Mouse (Mus musculus): ENCODE measurements around the gene Zfp618.

The Zfp618 gene

DNA sequence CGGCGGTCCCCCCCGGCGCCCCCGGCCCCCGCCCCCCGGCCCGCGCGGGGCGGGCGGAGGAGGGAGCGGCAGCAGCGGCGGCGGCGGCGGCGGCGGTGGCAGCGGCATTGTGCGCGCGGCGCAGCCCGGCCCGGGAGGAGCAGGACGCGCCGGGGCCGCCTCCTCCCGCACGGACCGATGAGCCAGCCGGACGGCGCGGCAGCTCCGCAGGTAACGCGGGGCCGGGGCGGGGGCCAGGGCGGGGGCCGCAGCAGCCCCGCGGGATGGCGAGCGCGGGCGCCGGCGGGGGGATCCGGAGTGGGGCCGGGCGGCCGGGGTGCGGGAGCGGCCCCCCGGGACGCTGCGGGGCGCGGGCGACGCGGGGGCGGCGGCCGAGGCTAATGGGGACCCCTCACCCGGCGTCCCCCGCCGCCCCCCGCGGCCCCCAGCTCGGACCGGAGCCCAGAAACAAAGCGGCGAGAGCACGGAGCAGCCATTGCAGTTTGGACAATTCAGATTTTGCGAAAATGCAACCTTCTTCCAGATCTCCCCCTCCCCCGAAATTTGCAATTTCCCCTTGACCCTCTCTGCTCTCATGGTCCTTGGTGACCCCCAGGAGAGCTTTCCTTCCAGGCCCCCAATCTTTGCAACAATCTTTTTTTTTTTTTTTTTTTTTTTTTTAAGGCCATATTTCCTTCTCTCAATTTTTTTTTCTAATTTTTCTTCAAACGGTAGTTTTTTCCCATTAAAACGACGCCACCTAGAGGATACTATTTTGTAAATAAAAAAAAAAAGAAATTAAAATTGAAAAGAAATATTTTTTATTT is at the start of gene Zfp618:
Gene Zfp618, plus strand, starts transcription at position 77 of the 806 bp plus-strand sequence.
- DNase-seq (ENCODE audit: low spot score): no peak

- no peak for DNase-seq (ENCODE audit: low spot score)
Observed at GRCm38 (mm10) chr4:62917056-62917455, 48.3 kb upstream of the Zfp618 start.

GRCm38 (mm10) chr4:62933798-62934197 is 31.6 kb upstream of the Zfp618 start:
- DNase-seq (ENCODE audit: low spot score): no peak

GRCm38 (mm10) chr4:62935589-62936218 is 29.7 kb upstream of the Zfp618 start:
- no peak for DNase-seq (ENCODE audit: low spot score)

DNA sequence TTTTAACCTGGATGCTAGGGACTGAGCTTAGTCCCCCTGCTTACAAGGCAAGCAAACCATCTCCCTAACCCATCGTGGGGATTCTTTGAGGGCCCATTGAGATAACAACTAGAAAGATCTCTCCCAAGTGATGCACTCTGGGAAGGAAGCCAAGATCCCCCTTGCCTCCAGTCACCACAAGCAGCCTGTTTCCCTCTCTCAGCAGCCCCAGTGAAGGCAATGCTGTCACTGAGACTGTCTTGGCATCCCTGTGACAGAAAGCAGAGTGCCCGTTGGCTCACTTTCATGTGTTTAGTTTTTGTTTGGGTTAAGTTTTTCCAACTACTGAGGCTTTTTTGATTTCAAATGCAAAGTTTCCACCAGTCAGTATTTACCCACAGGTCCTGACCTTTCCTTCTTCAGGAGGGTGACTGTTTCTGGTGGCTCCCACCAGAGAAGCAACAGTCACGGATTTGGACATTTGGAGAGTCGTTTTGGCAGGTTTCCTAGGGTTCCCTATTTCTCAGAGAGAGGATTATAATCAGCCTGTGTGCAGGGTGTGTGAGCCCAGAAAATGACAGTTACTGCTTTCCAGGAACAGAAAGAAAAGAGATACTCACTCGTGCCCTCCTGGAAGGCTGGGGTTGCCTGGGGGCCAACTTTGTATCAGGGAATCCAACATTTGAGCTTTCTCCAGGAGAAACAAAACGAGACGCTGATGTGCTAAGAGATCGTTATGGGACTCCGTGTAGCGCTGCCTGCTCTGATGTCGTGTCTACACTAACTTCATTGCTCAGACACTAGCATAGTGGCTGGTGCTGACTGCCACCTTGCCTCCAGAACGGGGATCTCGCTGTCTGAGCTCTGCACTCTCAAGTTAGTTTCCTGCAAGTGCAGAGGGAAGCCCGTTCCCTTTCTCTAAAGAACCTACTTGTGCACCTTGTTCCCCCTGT is 23.1 kb upstream of the Zfp618 start:
- no peak for DNase-seq (ENCODE audit: low spot score)

GRCm38 (mm10) chr4:62944326-62944879 is 21.0 kb upstream of the Zfp618 start:
- DNase-seq (ENCODE audit: low spot score): no peak

- no peak for DNase-seq (ENCODE audit: low spot score)
Observed at GRCm38 (mm10) chr4:62963806-62964205, 1.6 kb upstream of the Zfp618 start.

- DNase-seq (ENCODE audit: low spot score): no peak
Observed at GRCm38 (mm10) chr4:62964844-62965496, 403 bp upstream of the Zfp618 start.

- no peak for DNase-seq (ENCODE audit: low spot score)
Observed at GRCm38 (mm10) chr4:62969526-62969925, 4.2 kb downstream of the Zfp618 start.

DNA sequence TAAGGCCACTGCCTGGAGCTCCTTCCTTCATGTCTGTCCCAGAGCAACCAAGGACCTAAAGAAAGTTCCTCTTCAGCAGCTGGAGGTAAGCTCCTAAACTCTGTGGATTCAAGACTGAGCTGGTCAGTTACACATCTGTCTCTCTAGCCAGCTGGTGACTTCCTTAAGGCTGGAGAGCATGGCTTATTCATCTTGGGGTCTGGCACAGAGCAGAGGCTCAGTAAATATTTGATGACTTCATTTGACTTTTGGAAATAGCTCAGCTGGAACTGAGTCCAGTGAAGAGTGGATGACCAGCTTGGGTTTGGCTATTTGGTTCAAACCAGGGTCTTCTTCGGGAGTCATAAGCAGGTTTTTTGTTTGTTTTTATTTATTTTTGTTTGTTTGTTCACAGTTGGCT is 6.6 kb downstream of the Zfp618 start:
- DNase-seq (ENCODE audit: low spot score): no peak

DNA sequence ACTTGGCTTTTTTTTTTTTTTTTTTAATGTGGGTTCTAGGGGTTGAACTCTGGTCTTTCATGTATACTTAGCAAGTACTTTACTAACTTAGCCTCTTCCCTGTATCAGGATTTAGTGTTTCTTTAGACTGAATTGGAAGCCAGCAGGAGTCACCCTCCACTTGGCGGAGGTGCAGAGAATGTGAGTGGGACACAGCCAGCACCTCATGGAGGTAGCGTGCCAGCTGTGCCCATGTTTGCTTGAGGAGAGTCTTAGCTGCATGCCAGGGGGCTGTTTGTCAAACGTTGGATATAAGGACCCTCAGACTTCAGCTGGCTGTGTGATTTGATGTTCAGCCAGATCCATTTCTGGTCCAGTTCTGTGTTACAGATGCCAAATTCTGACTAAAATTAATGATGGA is 7.7 kb downstream of the Zfp618 start:
- DNase-seq (ENCODE audit: low spot score): no peak

DNA sequence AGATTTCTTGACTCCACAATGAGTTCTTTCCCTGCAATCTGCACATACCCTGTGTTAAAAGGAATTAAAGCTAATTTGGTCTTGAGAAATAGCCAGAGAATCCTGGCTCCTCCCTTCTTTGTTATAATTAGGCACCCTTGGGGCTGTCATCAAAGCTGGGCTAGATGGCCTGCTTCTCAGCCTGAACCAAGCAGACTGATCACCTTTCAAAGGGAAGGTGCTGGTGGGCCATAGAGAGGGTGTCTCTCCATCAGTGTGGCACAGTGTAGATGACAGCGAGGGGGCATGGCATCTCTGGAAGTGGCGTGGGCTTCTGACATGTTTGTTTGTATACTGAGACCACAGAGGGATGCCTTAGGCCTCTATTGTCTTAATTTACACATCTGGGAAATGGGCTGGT is 9.5 kb downstream of the Zfp618 start:
- no peak for DNase-seq (ENCODE audit: low spot score)

DNA sequence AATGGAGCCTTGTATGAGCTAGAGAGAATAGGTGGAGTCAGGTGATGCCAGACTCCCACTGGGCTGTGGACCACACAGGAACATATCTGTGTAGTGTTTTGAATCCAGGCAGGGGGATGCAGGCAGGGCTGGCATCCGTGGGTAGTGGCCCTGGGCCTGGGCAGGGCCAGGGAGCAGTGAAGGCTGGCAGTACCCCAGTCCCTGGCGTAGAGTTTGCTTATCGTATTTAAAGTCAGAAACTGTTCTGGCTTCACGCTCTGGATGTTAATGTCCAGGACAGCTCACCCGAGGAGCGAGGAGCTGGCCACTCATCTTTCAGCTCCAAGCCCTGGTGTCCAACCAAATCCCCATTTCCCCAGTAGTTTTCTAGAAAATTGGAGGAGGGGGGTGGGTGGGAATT is 10.2 kb downstream of the Zfp618 start:
- no peak for DNase-seq (ENCODE audit: low spot score)

DNA sequence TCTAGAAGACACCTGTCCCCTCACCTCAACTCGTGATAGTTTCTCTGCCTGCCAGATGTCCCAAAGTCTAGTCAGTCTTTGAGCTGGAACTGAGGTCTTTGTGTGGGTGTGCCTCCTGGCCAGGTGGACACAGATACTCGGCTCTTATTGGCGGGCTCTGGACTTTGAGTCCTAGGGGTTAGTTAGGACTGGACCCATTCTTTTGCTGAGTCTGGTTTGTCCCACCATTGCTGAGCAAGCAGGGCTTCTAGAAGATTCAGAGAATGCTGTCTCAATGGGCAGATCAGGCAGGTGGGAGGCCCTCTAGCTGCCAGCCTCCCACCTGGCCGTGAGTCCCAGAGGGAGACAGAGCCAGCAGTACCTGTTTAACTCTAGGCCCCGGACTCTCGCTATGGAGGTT is 12.1 kb downstream of the Zfp618 start:
- no peak for DNase-seq (ENCODE audit: low spot score)

GRCm38 (mm10) chr4:62978501-62978911 is 13.1 kb downstream of the Zfp618 start:
- DNase-seq (ENCODE audit: low spot score): no peak

GRCm38 (mm10) chr4:62981572-62981971 is 16.2 kb downstream of the Zfp618 start:
- no peak for DNase-seq (ENCODE audit: low spot score)

GRCm38 (mm10) chr4:62983556-62983955 is 18.2 kb downstream of the Zfp618 start:
- no peak for DNase-seq (ENCODE audit: low spot score)

DNA sequence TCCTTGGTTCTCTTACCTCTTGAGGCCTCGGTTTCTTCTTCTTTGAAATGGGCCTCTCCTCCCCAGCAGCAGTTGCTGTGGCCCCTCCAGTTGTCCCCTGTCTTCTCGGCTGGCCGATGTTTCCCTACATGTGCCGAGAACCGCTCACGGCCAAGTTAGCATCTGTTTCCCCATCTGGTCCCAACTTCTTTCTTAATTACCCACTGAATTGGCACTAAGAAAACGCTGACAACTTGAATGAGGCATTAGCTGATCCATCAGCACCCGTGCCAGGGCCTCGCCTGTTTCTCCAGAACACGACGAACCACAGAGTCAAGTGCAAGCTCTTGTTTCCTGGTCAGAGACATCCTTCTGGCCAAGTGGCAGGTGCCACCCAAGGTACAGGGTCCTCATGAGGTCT is 26.0 kb downstream of the Zfp618 start:
- DNase-seq (ENCODE audit: low spot score): no peak

DNA sequence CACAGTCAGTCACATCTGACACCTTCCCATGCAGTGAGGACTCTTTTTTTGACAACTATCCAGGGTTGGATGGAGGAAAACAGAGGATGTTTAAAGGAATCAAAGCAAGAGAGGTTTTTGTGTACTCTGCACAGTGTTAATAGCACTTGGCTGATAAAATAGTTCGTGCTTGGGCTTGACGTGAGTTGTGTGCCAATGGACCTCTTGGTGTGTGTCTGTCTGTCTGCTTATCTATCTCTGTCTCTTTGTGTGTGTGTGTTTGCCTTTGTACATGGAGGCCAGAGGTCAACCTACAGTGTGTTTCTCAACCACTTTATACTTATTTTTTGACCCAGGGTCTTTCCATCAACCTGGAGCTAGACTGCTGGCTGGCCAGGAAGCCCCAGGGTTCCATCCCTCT is 27.8 kb downstream of the Zfp618 start:
- DNase-seq (ENCODE audit: low spot score): no peak

DNA sequence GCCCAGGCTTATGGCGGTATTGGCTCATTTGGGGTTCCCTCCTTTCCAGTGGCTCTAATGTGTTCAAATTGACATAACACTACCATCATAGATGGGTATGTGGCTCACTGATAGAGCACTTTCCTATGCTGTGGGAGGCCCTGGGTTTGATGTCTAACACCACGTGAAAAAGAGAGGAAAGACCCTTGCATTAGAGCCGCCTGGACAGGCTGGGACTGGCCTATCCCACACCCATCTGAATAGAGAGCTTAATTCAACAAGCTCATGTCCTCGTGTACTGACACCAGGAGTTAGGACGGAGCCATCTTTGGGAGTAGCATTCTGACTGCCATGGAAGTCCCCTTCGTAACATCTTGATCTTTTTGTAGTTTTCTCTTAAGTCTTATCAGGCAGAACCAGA is 32.2 kb downstream of the Zfp618 start:
- no peak for DNase-seq (ENCODE audit: low spot score)

DNA sequence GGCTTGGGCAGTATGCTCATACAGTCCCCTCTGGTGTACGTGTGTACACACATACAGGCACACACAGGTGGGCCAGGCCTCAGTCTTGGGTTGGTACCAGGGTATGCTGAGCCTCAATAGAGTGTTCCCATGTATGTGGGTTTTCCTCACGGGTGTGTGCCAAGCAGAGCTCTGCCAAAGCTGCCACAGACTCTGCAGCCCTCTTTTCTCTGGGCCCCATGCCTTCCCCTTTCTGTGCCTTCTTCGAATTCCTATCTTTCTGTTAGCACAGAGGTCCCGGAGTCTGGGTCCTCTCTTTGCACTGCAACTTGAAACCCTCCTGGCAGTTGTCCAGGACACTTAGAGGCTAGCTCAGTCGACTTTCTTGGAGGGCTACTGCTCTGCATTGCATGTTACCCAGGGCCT is 33.1 kb downstream of the Zfp618 start:
- no peak for DNase-seq (ENCODE audit: low spot score)

DNA sequence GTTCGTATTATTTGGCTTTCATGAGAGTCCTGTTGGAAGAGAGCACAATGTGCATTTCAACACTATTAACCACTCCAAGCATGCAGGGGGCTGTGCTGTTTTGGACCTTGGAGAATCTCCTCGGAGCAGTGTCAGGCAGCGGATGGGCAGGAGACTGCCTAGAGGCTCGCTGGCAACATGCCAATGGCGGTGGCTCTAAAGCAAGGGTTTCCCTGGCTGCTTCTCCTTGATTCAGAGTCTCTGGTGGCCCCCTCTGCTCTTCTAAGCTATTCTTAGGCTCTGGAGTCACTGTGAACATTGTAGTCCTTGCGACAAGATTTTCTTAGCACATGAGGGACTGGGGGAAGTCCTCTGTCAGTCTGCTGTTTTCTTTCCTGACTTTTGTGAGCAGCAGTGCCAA is 33.5 kb downstream of the Zfp618 start:
- DNase-seq (ENCODE audit: low spot score): no peak
